ENCODE assay signal across 17 mouse cellular contexts in genomic region chr11:99250241-99250640, GRCm38 (mm10). TPM values are rescaled to one million over a fixed set of nuclear protein-coding genes. Genes with fewer than 3 reads are reported as not detected.
DNase-seq lines count a peak whose midpoint lies in the region; ATAC-seq and TF ChIP-seq lines count a peak whose summit lies in the region.
"Had no signal": no experiment of that assay in that cellular context is flagged by ENCODE, and none has a peak within 500 bp of the region (broad histone marks: within the 10 kb centered on the region; RNA-seq: fewer than 3 reads in every experiment).

No protein-coding gene starts in this region.

- no peak for TF ChIP-seq CTCF in layer of hippocampus, adult 2 months (conservative IDR thresholded peaks at IDR 0.05)

- H3K27me3 ChIP-seq in limb, embryonic 14.5 days (ENCODE audit: control insufficient read depth, insufficient read depth, low read length): no peaks in the 10 kb centered on the region
- no peaks in the 10 kb centered on the region for H3K27me3 ChIP-seq in kidney, embryonic 14.5 days (ENCODE audit: control insufficient read depth, insufficient read depth, low read length)
- H3K27me3 ChIP-seq: liver, embryonic 13.5 days; neural tube, embryonic 15.5 days had no signal

- H3K4me3 ChIP-seq in layer of hippocampus, adult 2 months: no peak overlapping the region
- no peak overlapping the region for H3K4me3 ChIP-seq in limb, embryonic 14.5 days (replicated peaks; ENCODE audit: low read length)
- no peak overlapping the region for H3K4me3 ChIP-seq in kidney, embryonic 14.5 days (ENCODE audit: low read length)
- H3K4me3 ChIP-seq: erythroblast, embryonic 14.5 days; liver, embryonic 13.5 days; neural tube, embryonic 15.5 days had no signal

- TF ChIP-seq POLR2A in limb, embryonic 14.5 days (IDR thresholded peaks at IDR 0.05; ENCODE audit: borderline replicate concordance, extremely low read depth, insufficient read depth, insufficient read length): no peak

- peak; percentile 98 for ATAC-seq in frontal cortex, adult (ENCODE audit: low TSS enrichment)
- ATAC-seq in CD4-positive, CD25-positive, alpha-beta regulatory T cell, adult 4 months: peak; percentile 38
- ATAC-seq in limb, embryonic 14.5 days (ENCODE audit: low FRiP score, low read depth): no peak
- ATAC-seq in kidney, embryonic 14.5 days (ENCODE audit: low FRiP score, low TSS enrichment): no peak
- ATAC-seq in erythroblast, adult 5-6 weeks (replicated peaks; ENCODE audit: low FRiP score, poor library complexity, severe bottlenecking): no peak

- H3K4me2 ChIP-seq in limb, embryonic 14.5 days (replicated peaks; ENCODE audit: low read depth, low read length, severe bottlenecking): no peak overlapping the region
- no peak overlapping the region for H3K4me2 ChIP-seq in kidney, embryonic 14.5 days (replicated peaks; ENCODE audit: low read depth, low read length)
- H3K4me2 ChIP-seq: liver, embryonic 13.5 days; neural tube, embryonic 15.5 days had no signal

- 0 out of 2 replicates have a peak, but pooled peaks cover 3% of the 10 kb centered on the region for H3K4me1 ChIP-seq in limb, embryonic 14.5 days (ENCODE audit: control insufficient read depth, insufficient read depth, low read length)
- no peaks in the 10 kb centered on the region for H3K4me1 ChIP-seq in kidney, embryonic 14.5 days (ENCODE audit: control insufficient read depth, insufficient read depth, low read length)
- H3K4me1 ChIP-seq: liver, embryonic 13.5 days; neural tube, embryonic 15.5 days had no signal

- no peak for DNase-seq in frontal cortex, postnatal 10 days (ENCODE audit: low spot score in 2 of 2)
- DNase-seq in layer of hippocampus, adult 2 months (ENCODE audit: low spot score in 2 of 2): peak; percentile 46 to 55
- DNase-seq in limb, embryonic 14.5 days (ENCODE audit: low spot score): peak; percentile 37
- DNase-seq in spleen, postnatal 14 days (ENCODE audit: low spot score in 2 of 2): no peak
- DNase-seq: gastrocnemius, postnatal 10 days; kidney, postnatal 10 days; liver, embryonic 13.5 days; lung, postnatal 4 days; thymus, adult 18-20 months had no signal

- H3K36me3 ChIP-seq in limb, embryonic 14.5 days (ENCODE audit: control insufficient read depth, insufficient read depth, low read length): no peaks in the 10 kb centered on the region
- no peaks in the 10 kb centered on the region for H3K36me3 ChIP-seq in kidney, embryonic 14.5 days (ENCODE audit: control insufficient read depth, insufficient read depth, low read length)
- H3K36me3 ChIP-seq: liver, embryonic 13.5 days; neural tube, embryonic 15.5 days had no signal

- no peak overlapping the region for H3K9ac ChIP-seq in limb, embryonic 14.5 days (ENCODE audit: low read depth, low read length, severe bottlenecking)
- no peak overlapping the region for H3K9ac ChIP-seq in kidney, embryonic 14.5 days (ENCODE audit: low read depth, low read length)
- H3K9ac ChIP-seq: liver, embryonic 13.5 days; neural tube, embryonic 15.5 days had no signal

- 54% methylated on average over 5 of the region's 5 CpGs for WGBS in limb, embryonic 14.5 days
- WGBS in kidney, embryonic 14.5 days: 61% methylated on average over 5 of the region's 5 CpGs

- no peaks in the 10 kb centered on the region for H3K9me3 ChIP-seq in limb, embryonic 14.5 days (ENCODE audit: control insufficient read depth, low read length)
- H3K9me3 ChIP-seq in kidney, embryonic 14.5 days (ENCODE audit: control insufficient read depth, low read length): no peaks in the 10 kb centered on the region
- H3K9me3 ChIP-seq: liver, embryonic 13.5 days; neural tube, embryonic 15.5 days had no signal

- peak overlapping the region; percentile 74 for H3K27ac ChIP-seq in layer of hippocampus, adult 2 months
- H3K27ac ChIP-seq in limb, embryonic 14.5 days (replicated peaks; ENCODE audit: low read depth, low read length): no peak overlapping the region
- no peak overlapping the region for H3K27ac ChIP-seq in kidney, embryonic 14.5 days (ENCODE audit: low read depth, low read length)
- H3K27ac ChIP-seq: liver, embryonic 13.5 days; neural tube, embryonic 15.5 days had no signal

RNA-seq across cellular contexts. Expression of gene Krt222, which starts 6.4 kb away (rescaled TPM):
- polyA plus RNA-seq in CD4-positive, CD25-positive, alpha-beta regulatory T cell, adult 4 months (2017; shearing (Covaris generic)): 1 to 10 TPM; 1.4 to 2.1 TPM
- total RNA-seq in layer of hippocampus, adult 2 months (2021): 10 to 100 TPM; 24.8 to 29.5 TPM
- polyA plus RNA-seq in limb, embryonic 14.5 days (2012; rRNA removed): 0.06 and 0.10 TPM in 2 replicates
- 0.06 and 0.36 TPM in 2 replicates for polyA plus RNA-seq in limb, embryonic 14.5 days (2014; fragmentation: Nextera tagmentation; extraction: Ambion mirVana)
- polyA plus RNA-seq in kidney, embryonic 14.5 days (2014; fragmentation: Nextera tagmentation; extraction: Ambion mirVana): 0.11 and 0.51 TPM in 2 replicates
- total RNA-seq in erythroblast, adult 5-6 weeks (2015; ENCODE audit: low replicate concordance): not detected in 2 replicates
- 0.28 TPM in 1 of 2 replicates, not detected in the other for total RNA-seq in erythroblast, adult 5-6 weeks (2017; ENCODE audit: low replicate concordance)

RNA-seq across cellular contexts. Expression of gene Smarce1, which starts 19.4 kb away (rescaled TPM):
- polyA plus RNA-seq in CD4-positive, CD25-positive, alpha-beta regulatory T cell, adult 4 months (2017; shearing (Covaris generic)): 100 to 1,000 TPM; 179 to 201 TPM
- total RNA-seq in layer of hippocampus, adult 2 months (2021): 10 to 100 TPM; 55.8 to 62.3 TPM
- polyA plus RNA-seq in limb, embryonic 14.5 days (2012; rRNA removed): 106 and 180 TPM in 2 replicates
- polyA plus RNA-seq in limb, embryonic 14.5 days (2014; fragmentation: Nextera tagmentation; extraction: Ambion mirVana): 154 and 166 TPM in 2 replicates
- polyA plus RNA-seq in kidney, embryonic 14.5 days (2014; fragmentation: Nextera tagmentation; extraction: Ambion mirVana): 190 and 229 TPM in 2 replicates
- 70.0 and 77.8 TPM in 2 replicates for total RNA-seq in erythroblast, adult 5-6 weeks (2015; ENCODE audit: low replicate concordance)
- 133 and 177 TPM in 2 replicates for total RNA-seq in erythroblast, adult 5-6 weeks (2017; ENCODE audit: low replicate concordance)

RNA-seq across cellular contexts. Expression of gene Krt24, which starts 34.8 kb away (rescaled TPM):
- polyA plus RNA-seq in CD4-positive, CD25-positive, alpha-beta regulatory T cell, adult 4 months (2017; shearing (Covaris generic)): not detected
- total RNA-seq in layer of hippocampus, adult 2 months (2021): not detected
- 0.35 and 0.44 TPM in 2 replicates for polyA plus RNA-seq in limb, embryonic 14.5 days (2012; rRNA removed)
- polyA plus RNA-seq in limb, embryonic 14.5 days (2014; fragmentation: Nextera tagmentation; extraction: Ambion mirVana): 0.35 TPM in 1 of 2 replicates, not detected in the other
- not detected in 2 replicates for polyA plus RNA-seq in kidney, embryonic 14.5 days (2014; fragmentation: Nextera tagmentation; extraction: Ambion mirVana)
- not detected in 2 replicates for total RNA-seq in erythroblast, adult 5-6 weeks (2015; ENCODE audit: low replicate concordance)
- total RNA-seq in erythroblast, adult 5-6 weeks (2017; ENCODE audit: low replicate concordance): not detected in 2 replicates
- total RNA-seq: gastrocnemius, postnatal 10 days; midbrain, postnatal 0 days had no signal
- polyA plus RNA-seq: erythroblast, embryonic 14.5 days; heart, postnatal 0 days; liver, embryonic 13.5 days; neural tube, embryonic 15.5 days had no signal

Comparison
In these comparisons a context has a peak if more than half of its experiments do, and no peak if none do; other contexts are left out.
1. ATAC-seq: peak in frontal cortex, adult (single experiment) and CD4-positive, CD25-positive, alpha-beta regulatory T cell, adult 4 months (single experiment); none in limb, embryonic 14.5 days (single experiment), kidney, embryonic 14.5 days (single experiment) and erythroblast, adult 5-6 weeks (single experiment).
2. DNase-seq: peak in layer of hippocampus, adult 2 months (2 of 2) and limb, embryonic 14.5 days (single experiment); none in frontal cortex, postnatal 10 days (0 of 2) and spleen, postnatal 14 days (0 of 2).